Mouse (Mus musculus) heart, adult 2 months (tissue): ENCODE results near the gene Ypel1.

Experiments
- CTCF ChIP-seq: fragments of 200-600 bp; IDR thresholded peaks from 2 replicates; pipeline ENCODE4 v1.8.1; 2022; ENCODE audit warnings: antibody characterized with exemption, mild to moderate bottlenecking, moderate library complexity
- POLR2A ChIP-seq: fragments of 200-500 bp; IDR thresholded peaks from 2 replicates; pipeline ENCODE4 v1.6.1; 2011; ENCODE audit warnings: mild to moderate bottlenecking, low read depth, low read length, control low read depth; ENCODE audit not compliant: insufficient read depth

DNA sequence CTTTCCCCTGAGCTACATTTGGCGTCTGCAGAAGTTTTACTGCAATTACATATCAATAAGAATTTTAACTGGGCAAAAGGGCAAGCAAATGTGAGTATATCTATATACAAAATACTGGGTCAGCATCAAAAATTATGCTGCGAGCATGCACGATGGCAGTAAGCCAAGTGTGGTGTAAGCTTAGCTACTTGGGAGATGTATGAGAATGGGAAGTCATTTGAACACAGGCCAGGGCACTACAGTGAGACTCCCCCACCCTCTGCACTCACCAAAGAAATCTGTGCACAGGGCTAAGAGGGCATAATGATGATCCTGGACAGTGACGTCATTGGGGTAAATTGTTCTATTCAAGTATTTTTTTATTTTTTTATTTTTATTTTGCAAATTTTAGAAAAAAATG lies 35.1 kb downstream of the Ypel1 start:
- TF ChIP-seq POLR2A (no peak), CTCF (no peak)
